ENCODE assay signal across 8 mouse cellular contexts in genomic region chr5:89819531-89819930, GRCm38 (mm10).
DNase-seq lines count a peak whose midpoint lies in the region; ATAC-seq and TF ChIP-seq lines count a peak whose summit lies in the region.

No protein-coding gene starts in this region.

- no peaks in the 10 kb centered on the region for H3K36me3 ChIP-seq in embryonic facial prominence, embryonic 11.5 days (replicated peaks; ENCODE audit: control insufficient read depth, insufficient read depth, low read depth, low read length)
- H3K36me3 ChIP-seq in embryonic facial prominence, embryonic 10.5 days (replicated peaks): no peaks in the 10 kb centered on the region
- H3K36me3 ChIP-seq in hindbrain, embryonic 13.5 days: no peaks in the 10 kb centered on the region

- H3K9ac ChIP-seq in embryonic facial prominence, embryonic 11.5 days (replicated peaks; ENCODE audit: low read length): no peak overlapping the region
- no peak overlapping the region for H3K9ac ChIP-seq in hindbrain, embryonic 13.5 days

- no peak overlapping the region for H3K4me3 ChIP-seq in embryonic facial prominence, embryonic 11.5 days (ENCODE audit: low read depth, low read length)
- no peak overlapping the region for H3K4me3 ChIP-seq in embryonic facial prominence, embryonic 10.5 days
- no peak overlapping the region for H3K4me3 ChIP-seq in lung, adult 2 months (replicated peaks; ENCODE audit: extremely low read depth, low read depth, low read length)
- no peak overlapping the region for H3K4me3 ChIP-seq in hindbrain, embryonic 13.5 days

- no peaks in the 10 kb centered on the region for H3K4me1 ChIP-seq in embryonic facial prominence, embryonic 11.5 days (ENCODE audit: control insufficient read depth, insufficient read depth, low read length)
- H3K4me1 ChIP-seq in embryonic facial prominence, embryonic 10.5 days: no peaks in the 10 kb centered on the region
- H3K4me1 ChIP-seq in lung, adult 2 months (ENCODE audit: control insufficient read depth, insufficient read depth, low read length): no peaks in the 10 kb centered on the region
- peaks cover 4% of the 10 kb centered on the region; the same call in 1 of the 2 replicates for H3K4me1 ChIP-seq in hindbrain, embryonic 13.5 days (replicated peaks)

- peak; percentile 57 for DNase-seq in embryonic facial prominence, embryonic 11.5 days (ENCODE audit: low spot score)
- DNase-seq in embryonic facial prominence, embryonic 10.5 days (ENCODE audit: low spot score): no peak
- peak; percentile 8 for DNase-seq in lung, adult 2 months
- no peak for DNase-seq in lung, postnatal 4 days
- DNase-seq in brain, embryonic 14.5 days (ENCODE audit: low read depth): peak; percentile 71
- DNase-seq in mesoderm, embryonic 11.5 days (ENCODE audit: low read depth, low spot score): peak; percentile 13

- H3K27ac ChIP-seq in embryonic facial prominence, embryonic 11.5 days (replicated peaks; ENCODE audit: low read depth, low read length): no peak overlapping the region
- H3K27ac ChIP-seq in embryonic facial prominence, embryonic 10.5 days (replicated peaks): no peak overlapping the region
- H3K27ac ChIP-seq in hindbrain, embryonic 13.5 days: no peak overlapping the region

- no peak for ATAC-seq in embryonic facial prominence, embryonic 11.5 days (replicated peaks; ENCODE audit: insufficient number of reproducible peaks, low FRiP score, low TSS enrichment, low read depth)
- no peak for ATAC-seq in megakaryocyte, adult 5-6 weeks (ENCODE audit: poor library complexity, severe bottlenecking)
- no peak for ATAC-seq in hindbrain, embryonic 13.5 days (ENCODE audit: low FRiP score)

- no peak for TF ChIP-seq POLR2A in lung, adult 2 months (IDR thresholded peaks at IDR 0.05; ENCODE audit: borderline replicate concordance, extremely low read depth, low read depth, low read length)
- no peak for TF ChIP-seq POLR2A in brain, embryonic 14.5 days (IDR thresholded peaks at IDR 0.05; ENCODE audit: borderline replicate concordance, extremely low read depth, insufficient read depth, insufficient read length, poor library complexity, severe bottlenecking)

- H3K9me3 ChIP-seq in embryonic facial prominence, embryonic 11.5 days (replicated peaks; ENCODE audit: control insufficient read depth, low read length): no peaks in the 10 kb centered on the region
- no peaks in the 10 kb centered on the region for H3K9me3 ChIP-seq in embryonic facial prominence, embryonic 10.5 days
- no peaks in the 10 kb centered on the region for H3K9me3 ChIP-seq in hindbrain, embryonic 13.5 days

- WGBS in embryonic facial prominence, embryonic 11.5 days: 25% methylated on average over 3 of the region's 3 CpGs
- 27% methylated on average over 3 of the region's 3 CpGs for WGBS in embryonic facial prominence, embryonic 10.5 days
- 31% methylated on average over 3 of the region's 3 CpGs for WGBS in lung, adult 2 months
- 27% methylated on average over 3 of the region's 3 CpGs for WGBS in hindbrain, embryonic 13.5 days

- no peak for TF ChIP-seq CTCF in lung, adult 2 months (IDR thresholded peaks at IDR 0.05; ENCODE audit: insufficient read depth, low read length)
- TF ChIP-seq CTCF in brain, embryonic 14.5 days (IDR thresholded peaks at IDR 0.05; ENCODE audit: borderline replicate concordance, extremely low read depth, insufficient read depth, insufficient read length): no peak

- no peaks in the 10 kb centered on the region for H3K27me3 ChIP-seq in embryonic facial prominence, embryonic 11.5 days (ENCODE audit: control insufficient read depth, insufficient read depth, low read length)
- no peaks in the 10 kb centered on the region for H3K27me3 ChIP-seq in embryonic facial prominence, embryonic 10.5 days (replicated peaks; ENCODE audit: low read depth, poor library complexity, severe bottlenecking)
- no peaks in the 10 kb centered on the region for H3K27me3 ChIP-seq in hindbrain, embryonic 13.5 days

- no peak overlapping the region for H3K4me2 ChIP-seq in embryonic facial prominence, embryonic 11.5 days (ENCODE audit: low read depth, low read length)
- no peak overlapping the region for H3K4me2 ChIP-seq in hindbrain, embryonic 13.5 days

Comparison
In these comparisons a context has a peak if more than half of its experiments do, and no peak if none do; other contexts are left out.
1. DNase-seq: peak in embryonic facial prominence, embryonic 11.5 days (single experiment), lung, adult 2 months (single experiment), brain, embryonic 14.5 days (single experiment) and mesoderm, embryonic 11.5 days (single experiment); none in embryonic facial prominence, embryonic 10.5 days (single experiment) and lung, postnatal 4 days (0 of 2).